Mouse (Mus musculus) liver, adult 2 months (tissue): ENCODE data around the gene Nsg2. TPM values are rescaled to one million over a fixed set of nuclear protein-coding genes. Genes with fewer than 3 reads are reported as not detected.

Experiments used
- DNase-seq: peaks from one replicate; pipeline ENCODE4 v3.0.0-alpha.2; 2011; ENCODE audit warnings: low read depth, low spot score; ENCODE audit errors: extremely low read depth
- H3K27ac ChIP-seq: fragments of 200-500 bp; replicated peaks from 2 replicates; pipeline ENCODE4 v1.5.1; 2012; ENCODE audit warnings: low read depth, mild to moderate bottlenecking, control low read depth, inconsistent platforms, low read length; ENCODE audit not compliant: insufficient read depth
- H3K27me3 ChIP-seq: fragments of 200-500 bp; 2 replicates; pipeline ENCODE4 v1.6.1; 2012; ENCODE audit warnings: mild to moderate bottlenecking, moderate library complexity, low read length, inconsistent platforms; ENCODE audit not compliant: control insufficient read depth, insufficient read depth
- H3K36me3 ChIP-seq: fragments of 200-500 bp; 2 replicates; pipeline ENCODE4 v1.6.1; 2012; ENCODE audit warnings: low read length, inconsistent platforms; ENCODE audit not compliant: control insufficient read depth, insufficient read depth
- H3K4me1 ChIP-seq: fragments of 200-500 bp; 2 replicates; pipeline ENCODE4 v1.6.1; 2011; ENCODE audit warnings: low read length; ENCODE audit not compliant: control insufficient read depth, insufficient read depth
- H3K4me3 ChIP-seq: fragments of 200-500 bp; 2 replicates; pipeline ENCODE4 v1.5.1; 2011; ENCODE audit warnings: low read depth, mild to moderate bottlenecking, control low read depth, low read length, moderate library complexity; ENCODE audit not compliant: insufficient read depth
- H3K79me2 ChIP-seq: fragments of 200-500 bp; 2 replicates; pipeline ENCODE4 v1.6.1; 2012; ENCODE audit warnings: inconsistent platforms, mild to moderate bottlenecking, low read length, moderate library complexity; ENCODE audit not compliant: control insufficient read depth, insufficient read depth
- H3K9ac ChIP-seq: fragments of 200-500 bp; 2 replicates; pipeline ENCODE4 v1.6.1; 2012; ENCODE audit warnings: low read depth, mild to moderate bottlenecking, control low read depth, inconsistent platforms, low read length
- CTCF ChIP-seq: fragments of 200-500 bp; IDR thresholded peaks from 2 replicates; pipeline ENCODE4 v1.5.1; 2011; ENCODE audit warnings: low read depth, low read length, control low read depth
- POLR2A ChIP-seq: fragments of 200-500 bp; IDR thresholded peaks from 2 replicates; pipeline ENCODE4 v1.6.1; 2011; ENCODE audit warnings: low read length, control low read depth; ENCODE audit not compliant: insufficient read depth; ENCODE audit errors: extremely low read depth
- WGBS: fragments of 180-500 bp; shearing (Covaris S2); methylation state at CpG from one replicate; pipeline ENCODE4 v1.1.7; 2018; 5-methylcytosine and 5-hydroxymethylcytosine counted together
- polyA plus RNA-seq: library from polyadenylated mRNA; depleted of rRNA; stranded (reverse); fragments of >200 nt; gene quantifications from 2 replicates; pipeline ENCODE4 v1.2.3, GENCODE M21; 2012
- total RNA-seq: library from RNA; depleted of rRNA; stranded (reverse); fragments of >200 nt; gene quantifications from 2 replicates; pipeline ENCODE4 v1.2.3, GENCODE M21; 2014

The Nsg2 gene
- total and polyA plus RNA-seq, 2 experiments = 0.04 to 0.18 TPM

- Histone ChIP-seq H3K27ac (no peak overlapping the region), H3K9ac (no peak overlapping the region), H3K4me1 (no peaks in the 10 kb centered on the region), H3K27me3 (no peaks in the 10 kb centered on the region), H3K4me3 (no peak overlapping the region), H3K79me2 (no peaks in the 10 kb centered on the region), H3K36me3 (no peaks in the 10 kb centered on the region)
- no peak for DNase-seq
- 63% methylated on average over 3 of the region's 3 CpGs for WGBS
- no peak for TF ChIP-seq CTCF
- no peak for TF ChIP-seq POLR2A
Observed at GRCm38 (mm10) chr11:32101059-32101632, 100.9 kb downstream of the Nsg2 start.

DNA sequence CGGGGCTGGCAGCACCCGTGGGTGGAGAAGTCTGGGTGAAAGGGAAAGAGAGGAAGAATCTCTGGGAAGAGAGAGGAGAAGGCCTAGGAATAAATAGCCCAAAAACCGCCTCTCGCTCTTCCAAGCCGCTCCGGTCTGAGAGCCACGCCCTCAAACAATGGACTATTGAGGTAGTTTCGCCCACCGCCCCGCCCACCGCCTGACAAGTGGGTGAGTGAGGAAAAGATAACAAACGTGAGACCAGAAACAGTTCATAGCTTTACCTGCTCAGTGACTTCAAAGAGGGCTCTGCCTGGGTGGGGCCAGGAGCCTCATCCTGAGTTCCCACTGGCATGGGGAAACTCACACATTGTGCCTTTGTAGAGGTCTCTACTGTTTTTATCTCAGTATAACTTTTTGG lies 102.7 kb downstream of the Nsg2 start:
- TF ChIP-seq POLR2A (no peak), CTCF (no peak)
- DNase-seq = no peak
- H3K27me3 ChIP-seq = no peaks in the 10 kb centered on the region
- H3K27ac ChIP-seq = no peak overlapping the region
- no peak overlapping the region for H3K9ac ChIP-seq
- 15% methylated on average over 12 of the region's 12 CpGs for WGBS
- no peaks in the 10 kb centered on the region for H3K79me2 ChIP-seq
- H3K4me1 ChIP-seq = no peaks in the 10 kb centered on the region
- H3K36me3 ChIP-seq = no peaks in the 10 kb centered on the region
- no peak overlapping the region for H3K4me3 ChIP-seq

DNA sequence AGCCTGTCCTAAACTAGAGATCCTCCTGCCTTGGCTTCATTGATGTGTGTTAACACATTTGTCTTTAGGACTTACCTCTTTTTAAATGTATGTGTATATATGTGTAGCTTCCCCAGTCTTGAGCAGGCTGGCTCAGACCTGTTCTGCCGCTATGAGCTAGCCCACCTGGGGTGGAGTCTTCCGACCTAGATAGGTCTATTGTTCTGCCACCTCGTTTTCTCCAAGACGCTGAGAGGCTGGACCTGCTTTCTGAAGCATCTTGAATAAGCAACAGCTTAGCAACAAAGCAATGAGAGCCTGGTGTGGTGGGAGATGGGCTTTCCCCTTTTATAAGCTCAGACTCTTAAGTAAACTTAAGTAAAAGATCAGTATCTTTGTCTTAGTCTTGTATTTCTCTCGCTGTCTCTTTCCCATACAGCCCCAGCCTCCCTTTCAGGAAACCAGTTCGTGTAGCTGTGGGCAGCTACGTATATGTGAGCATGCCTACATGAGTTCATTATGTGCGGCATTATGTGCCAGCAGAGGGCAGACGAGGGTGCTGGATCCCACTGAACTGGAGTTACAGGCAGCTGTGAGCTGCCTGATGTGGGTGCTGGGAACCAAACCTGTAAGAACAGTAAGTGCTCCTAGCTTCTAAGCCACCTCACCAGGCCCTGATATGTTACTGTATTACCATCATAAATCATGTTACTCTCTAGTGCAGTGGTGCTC lies 104.3 kb downstream of the Nsg2 start:
- no peak for DNase-seq
- no peaks in the 10 kb centered on the region for H3K4me1 ChIP-seq
- H3K79me2 ChIP-seq = no peaks in the 10 kb centered on the region
- H3K36me3 ChIP-seq = no peaks in the 10 kb centered on the region
- TF ChIP-seq POLR2A = no peak
- no peak for TF ChIP-seq CTCF
- no peak overlapping the region for H3K4me3 ChIP-seq
- no peak overlapping the region for H3K9ac ChIP-seq
- WGBS = 58% methylated on average over 9 of the region's 9 CpGs
- H3K27ac ChIP-seq = no peak overlapping the region
- H3K27me3 ChIP-seq = no peaks in the 10 kb centered on the region

GRCm38 (mm10) chr11:32105750-32106646 lies 105.7 kb downstream of the Nsg2 start:
- Histone ChIP-seq H3K36me3 (no peaks in the 10 kb centered on the region), H3K4me1 (no peaks in the 10 kb centered on the region), H3K79me2 (no peaks in the 10 kb centered on the region), H3K4me3 (no peak overlapping the region), H3K27ac (no peak overlapping the region), H3K9ac (no peak overlapping the region), H3K27me3 (no peaks in the 10 kb centered on the region)
- 52% methylated on average over 10 of the region's 10 CpGs for WGBS
- DNase-seq = no peak
- TF ChIP-seq POLR2A = no peak
- no peak for TF ChIP-seq CTCF

DNA sequence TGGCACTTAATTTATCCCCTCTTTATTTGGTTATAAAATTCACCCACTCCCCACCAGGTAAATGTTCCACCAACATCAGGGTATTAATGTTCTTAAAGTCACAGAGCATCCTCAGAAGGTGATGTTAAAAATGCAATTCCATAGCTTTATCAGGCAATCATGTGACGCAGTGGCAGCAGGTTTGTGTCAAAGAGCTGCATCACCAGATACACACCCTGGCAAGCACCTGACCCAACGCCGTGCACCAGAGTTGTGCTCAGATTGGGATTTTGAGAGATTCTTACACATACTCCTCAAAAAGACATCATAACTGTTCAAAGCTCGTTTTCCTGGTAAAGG lies 106.4 kb downstream of the Nsg2 start:
- H3K36me3 ChIP-seq = no peaks in the 10 kb centered on the region
- H3K27me3 ChIP-seq = no peaks in the 10 kb centered on the region
- TF ChIP-seq POLR2A = no peak
- TF ChIP-seq CTCF = no peak
- no peak overlapping the region for H3K4me3 ChIP-seq
- H3K4me1 ChIP-seq = no peaks in the 10 kb centered on the region
- 78% methylated on average over 4 of the region's 4 CpGs for WGBS
- no peak for DNase-seq
- no peaks in the 10 kb centered on the region for H3K79me2 ChIP-seq
- H3K27ac ChIP-seq = no peak overlapping the region
- no peak overlapping the region for H3K9ac ChIP-seq
